Mouse (Mus musculus): Measurements from ENCODE around the gene Plpp6. TPM values are rescaled to one million over a fixed set of nuclear protein-coding genes. Genes with fewer than 3 reads are reported as not detected.

Gene Plpp6
- total and polyA plus RNA-seq, 3 experiments = 5.3 to 6.6 (median 5.6) TPM

GRCm38 (mm10) chr19:28967652-28968051 is 3.9 kb downstream of the Plpp6 start, which contains the start of gene 4430402I18Rik:
4430402I18Rik (minus strand) TSS chr19:28967800.
- no peak within 1 kb of the TSS for H3K9ac ChIP-seq (ENCODE audit: insufficient read depth, low read depth)
- TF ChIP-seq ZC3H11A (IDR thresholded peaks at IDR 0.05; ENCODE audit: low read depth, low read length) = no peak
- no peak for TF ChIP-seq CHD1 (IDR thresholded peaks at IDR 0.05; ENCODE audit: low read depth, low read length)
- TF ChIP-seq BHLHE40 (IDR thresholded peaks at IDR 0.05; ENCODE audit: low read depth, low read length) = no peak
- no peak for TF ChIP-seq KAT2A (IDR thresholded peaks at IDR 0.05; ENCODE audit: insufficient replicate concordance, low read length)
- no peak for TF ChIP-seq RCOR1 (conservative IDR thresholded peaks at IDR 0.05; ENCODE audit: low read depth, low read length)
- TF ChIP-seq MYC (IDR thresholded peaks at IDR 0.05; ENCODE audit: low read depth, low read length) = no peak
- no peak for TF ChIP-seq IRF4 (IDR thresholded peaks at IDR 0.05; ENCODE audit: low read depth, low read length)
- no peak for TF ChIP-seq HCFC1 (IDR thresholded peaks at IDR 0.05; ENCODE audit: low read depth, low read length)
- TF ChIP-seq ZNF384 (IDR thresholded peaks at IDR 0.05; ENCODE audit: low read depth, low read length) = no peak
- TF ChIP-seq ETS1 (conservative IDR thresholded peaks at IDR 0.05; ENCODE audit: low read depth, low read length) = no peak
- TF ChIP-seq MAFK (IDR thresholded peaks at IDR 0.05; ENCODE audit: insufficient replicate concordance, low read length) = no peak
- TF ChIP-seq NRF1 (IDR thresholded peaks at IDR 0.05; ENCODE audit: low read depth, low read length) = no peak
- no peak for TF ChIP-seq MAX (IDR thresholded peaks at IDR 0.05; ENCODE audit: low read length)
- TF ChIP-seq MEF2A (IDR thresholded peaks at IDR 0.05; ENCODE audit: borderline replicate concordance, low read depth, low read length) = no peak
- TF ChIP-seq MAZ (IDR thresholded peaks at IDR 0.05; ENCODE audit: low read depth, low read length) = no peak
- TF ChIP-seq NELFE (IDR thresholded peaks at IDR 0.05; ENCODE audit: low read depth, low read length) = no peak
- no peak for TF ChIP-seq ELF1 (IDR thresholded peaks at IDR 0.05; ENCODE audit: low read depth, low read length)
- TF ChIP-seq PAX5 (IDR thresholded peaks at IDR 0.05; ENCODE audit: low read length) = no peak
- no peak for TF ChIP-seq GABPA (IDR thresholded peaks at IDR 0.05; ENCODE audit: insufficient replicate concordance, low read depth, low read length)
- H3K4me2 ChIP-seq (ENCODE audit: insufficient read depth, low read depth, poor library complexity, severe bottlenecking) = no peak within 1 kb of the TSS
- H3K4me1 ChIP-seq (ENCODE audit: control insufficient read depth in 1 of 2, insufficient read depth in 2 of 2) = peaks cover 6 to 17% of the 10 kb centered on the region in 2 experiments; a peak in 3 of 4 replicates
- no peaks in the 10 kb centered on the region for H3K9me3 ChIP-seq (replicated peaks; ENCODE audit: low read length)
- no peak for DNase-seq (ENCODE audit: extremely low read depth)
- in situ Hi-C loops (cut with MboI; ENCODE audit: low pct_ligation_motif_present, low pct_unique_long_range_greater_than_20kb, low sequenced_read_pairs) (no loop called here), dilution Hi-C loops (cut with MboI; ENCODE audit: extremely low pct_ligation_motif_present, extremely low pct_unique_long_range_greater_than_20kb, low sequenced_read_pairs) (no loop called here)
- H3K79me2 ChIP-seq (replicated peaks; ENCODE audit: control insufficient read depth, extremely low read depth, insufficient read depth, poor library complexity, severe bottlenecking) = no peaks in the 10 kb centered on the region
- H3K4me3 ChIP-seq (replicated peaks in 1 of 3; ENCODE audit: low read depth in 2 of 3, low read length in 2 of 3, poor library complexity in 1 of 3) = no peak within 1 kb of the TSS
- H3K36me3 ChIP-seq (replicated peaks in 1 of 2; ENCODE audit: control insufficient read depth in 1 of 2, insufficient read depth in 1 of 2, low read length in 1 of 2) = peaks cover 0 to 9% of the 10 kb centered on the region in 2 experiments
- H3K27me3 ChIP-seq (replicated peaks) = no peaks in the 10 kb centered on the region
- H3K27ac ChIP-seq (ENCODE audit: insufficient read depth, low read depth) = no peak within 1 kb of the TSS

GRCm38 (mm10) chr19:28968178-28968577 is 4.4 kb downstream of the Plpp6 start:
- H3K27ac ChIP-seq (ENCODE audit: insufficient read depth, low read depth) = no peak overlapping the region
- no peaks in the 10 kb centered on the region for H3K27me3 ChIP-seq (replicated peaks)
- no peaks in the 10 kb centered on the region for H3K9me3 ChIP-seq (replicated peaks; ENCODE audit: low read length)
- DNase-seq (ENCODE audit: extremely low read depth) = no peak
- no peak overlapping the region for H3K9ac ChIP-seq (ENCODE audit: insufficient read depth, low read depth)
- H3K79me2 ChIP-seq (replicated peaks; ENCODE audit: control insufficient read depth, extremely low read depth, insufficient read depth, poor library complexity, severe bottlenecking) = no peaks in the 10 kb centered on the region
- no peak overlapping the region for H3K4me3 ChIP-seq (replicated peaks in 1 of 3; ENCODE audit: low read depth in 2 of 3, low read length in 2 of 3, poor library complexity in 1 of 3)
- TF ChIP-seq NRF1 (IDR thresholded peaks at IDR 0.05; ENCODE audit: low read depth, low read length) = no peak
- TF ChIP-seq ZKSCAN1 (IDR thresholded peaks at IDR 0.05; ENCODE audit: borderline replicate concordance, low read depth, low read length) = no peak
- no peak for TF ChIP-seq POLR2A (IDR thresholded peaks at IDR 0.05; ENCODE audit: low read depth, low read length)
- no peak for TF ChIP-seq RCOR1 (conservative IDR thresholded peaks at IDR 0.05; ENCODE audit: low read depth, low read length)
- TF ChIP-seq KAT2A (IDR thresholded peaks at IDR 0.05; ENCODE audit: insufficient replicate concordance, low read length) = no peak
- TF ChIP-seq GABPA (IDR thresholded peaks at IDR 0.05; ENCODE audit: insufficient replicate concordance, low read depth, low read length) = no peak
- TF ChIP-seq USF1 (IDR thresholded peaks at IDR 0.05; ENCODE audit: low read depth, low read length) = no peak
- TF ChIP-seq MAX (IDR thresholded peaks at IDR 0.05; ENCODE audit: low read length) = no peak
- no peak for TF ChIP-seq MAZ (IDR thresholded peaks at IDR 0.05; ENCODE audit: low read depth, low read length)
- TF ChIP-seq TCF12 (IDR thresholded peaks at IDR 0.05; ENCODE audit: low read depth, low read length) = no peak
- TF ChIP-seq HCFC1 (IDR thresholded peaks at IDR 0.05; ENCODE audit: low read depth, low read length) = no peak
- no peak for TF ChIP-seq CHD2 (IDR thresholded peaks at IDR 0.05; ENCODE audit: low read length)
- TF ChIP-seq CTCF (conservative IDR thresholded peaks at IDR 0.05 in 1 of 2, IDR thresholded peaks at IDR 0.05 in 1 of 2; ENCODE audit: low read depth in 2 of 2, low read length in 2 of 2) = no peak
- H3K36me3 ChIP-seq (replicated peaks in 1 of 2; ENCODE audit: control insufficient read depth in 1 of 2, insufficient read depth in 1 of 2, low read length in 1 of 2) = peaks cover 0 to 9% of the 10 kb centered on the region in 2 experiments
- H3K4me2 ChIP-seq (ENCODE audit: insufficient read depth, low read depth, poor library complexity, severe bottlenecking) = no peak overlapping the region
- peaks cover 6 to 17% of the 10 kb centered on the region in 2 experiments; a peak in 3 of 4 replicates for H3K4me1 ChIP-seq (ENCODE audit: control insufficient read depth in 1 of 2, insufficient read depth in 2 of 2)
- dilution Hi-C loops (cut with MboI; ENCODE audit: extremely low pct_ligation_motif_present, extremely low pct_unique_long_range_greater_than_20kb, low sequenced_read_pairs) (no loop called here), in situ Hi-C loops (cut with MboI; ENCODE audit: low pct_ligation_motif_present, low pct_unique_long_range_greater_than_20kb, low sequenced_read_pairs) (no loop called here)
